Mouse (Mus musculus) testis, postnatal 10 days (tissue): ENCODE results near the gene Olfr316.
"Not testable (repeated sequence)": the region's sequence is repeated elsewhere in the genome, so short reads cannot be mapped to it uniquely, and the experiment has no call there.

Experiments
- DNase-seq: peaks from one replicate; pipeline ENCODE4 v3.0.0; 2021; ENCODE audit warnings: low spot score

Olfr316 gene

DNA sequence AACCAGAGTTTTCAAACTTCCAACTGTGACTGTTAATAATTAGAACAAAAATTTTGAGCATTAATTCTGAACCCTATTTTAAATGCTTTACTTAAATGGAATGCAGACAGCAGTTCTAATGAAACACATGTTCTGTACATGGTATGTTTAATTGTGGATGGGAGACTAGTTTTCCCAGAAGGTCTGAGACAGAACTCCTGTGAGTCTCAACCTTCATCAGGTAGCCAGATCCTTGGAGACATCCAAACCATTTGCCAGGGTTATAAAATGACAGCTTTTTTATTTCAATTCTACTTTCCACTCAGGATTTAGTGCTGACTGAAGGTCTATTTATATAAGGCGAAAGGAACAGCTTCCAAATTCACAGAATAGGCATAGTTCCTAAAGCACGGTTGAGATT is at the start of gene Olfr316:
TSS of gene Olfr316 (plus strand) at position 301 of the 400 bp plus-strand sequence.
- no peak for DNase-seq

DNA sequence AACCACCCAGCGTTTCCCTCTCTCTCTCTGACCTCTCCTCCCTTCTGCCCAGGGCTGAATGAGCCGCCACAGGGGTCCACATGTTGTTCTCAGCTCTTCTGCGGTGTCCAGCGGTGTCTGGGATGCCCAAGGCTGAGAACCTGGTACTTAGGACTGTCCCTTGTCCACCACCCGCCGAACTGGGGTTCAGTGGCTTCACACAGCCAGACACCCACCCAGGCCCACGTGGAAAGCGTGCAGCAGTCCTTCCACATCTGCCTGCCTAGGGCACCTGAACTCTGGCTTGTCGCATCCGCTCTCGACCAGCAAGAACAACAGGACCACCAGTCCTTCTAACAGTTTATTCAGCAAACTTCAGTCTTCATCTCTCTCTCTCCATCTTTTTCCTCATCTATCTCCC is 43.4 kb upstream of the Olfr316 start:
- DNase-seq, result no peak

DNA sequence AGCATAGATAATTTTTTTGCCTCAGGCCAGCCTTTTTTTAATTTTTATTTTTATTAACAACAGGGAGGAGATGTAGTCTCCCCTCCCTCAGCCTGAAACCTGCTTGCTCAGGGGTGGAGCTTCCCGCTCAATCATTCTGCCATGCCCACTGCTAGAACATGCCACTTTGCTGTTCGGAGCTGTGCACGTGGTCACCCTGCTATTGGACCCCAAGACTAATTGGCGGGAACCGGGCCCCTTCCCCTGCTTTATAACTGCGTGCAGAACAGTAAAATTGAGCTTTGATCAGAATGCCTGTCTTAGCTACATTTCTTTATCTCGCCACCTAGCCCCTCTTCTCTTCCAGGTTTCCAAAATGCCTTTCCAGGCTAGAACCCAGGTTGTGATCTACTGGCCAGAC is 34.8 kb upstream of the Olfr316 start:
- DNase-seq, result not testable (repeated sequence)

GRCm38 (mm10) chr11:58719701-58720100 is 32.8 kb upstream of the Olfr316 start:
- no peak for DNase-seq

DNA sequence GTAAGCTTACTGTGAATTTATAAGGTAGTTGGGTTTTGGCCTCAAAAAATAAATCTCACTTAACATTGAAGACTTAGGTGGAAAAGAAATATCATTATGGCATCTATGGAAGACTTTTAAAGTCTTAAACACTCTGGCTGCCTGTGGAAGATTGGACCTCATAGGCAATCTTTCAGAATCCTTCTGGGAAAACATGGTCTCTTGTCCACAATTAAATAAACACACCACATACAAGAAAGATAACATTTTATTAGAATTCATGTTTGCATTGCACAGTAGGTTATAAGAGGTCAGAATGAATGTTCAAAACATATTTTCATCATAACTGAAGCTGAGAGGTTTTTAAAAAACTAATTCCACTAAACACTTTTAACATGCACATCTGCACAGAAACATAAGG is 28.6 kb upstream of the Olfr316 start, which contains the start of gene Olfr318:
TSS of gene Olfr318 (minus strand) at position 101 of the 400 bp plus-strand sequence.
- no peak for DNase-seq

DNA sequence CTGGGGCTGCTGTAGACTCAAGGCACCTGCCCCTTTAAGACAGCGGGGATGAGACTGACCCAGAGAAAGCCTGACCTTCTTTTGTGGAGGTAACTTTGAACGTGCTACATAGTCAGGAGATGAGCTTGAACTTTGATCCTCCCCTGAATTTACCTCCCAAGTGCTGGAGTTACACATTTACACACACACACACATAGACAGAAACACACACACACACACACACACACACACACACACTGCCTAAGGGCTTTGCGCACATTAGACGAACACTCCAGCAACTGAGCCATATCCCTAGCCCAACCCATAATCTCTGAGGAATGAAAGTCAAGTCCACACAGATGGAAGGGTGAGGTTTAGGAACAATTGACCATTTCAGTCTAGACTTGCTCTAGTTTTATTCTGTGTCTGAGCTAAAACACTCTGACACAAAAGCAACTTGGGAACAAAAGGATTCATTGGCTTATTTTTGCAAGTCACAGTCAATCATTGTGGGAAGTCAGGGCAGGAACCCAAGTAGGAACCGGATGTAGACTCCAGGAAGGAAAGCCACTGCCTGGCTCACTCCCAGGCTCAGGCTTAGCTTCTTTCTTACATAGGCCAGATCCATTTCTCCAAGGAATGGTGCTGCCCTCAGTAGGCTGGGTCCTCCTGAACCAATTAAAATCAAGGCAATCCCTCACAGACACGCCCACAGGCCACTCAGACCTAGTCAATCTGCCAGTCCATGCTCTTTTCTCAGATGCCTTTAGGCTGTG is 24.5 kb upstream of the Olfr316 start:
- not testable (repeated sequence) for DNase-seq

- DNase-seq, result no peak
Observed at GRCm38 (mm10) chr11:58733372-58733771, 19.2 kb upstream of the Olfr316 start.

GRCm38 (mm10) chr11:58738792-58739262 is 13.7 kb upstream of the Olfr316 start, which contains the start of gene Olfr317:
Olfr317 (minus strand) TSS chr11:58739212.
- no peak for DNase-seq

DNA sequence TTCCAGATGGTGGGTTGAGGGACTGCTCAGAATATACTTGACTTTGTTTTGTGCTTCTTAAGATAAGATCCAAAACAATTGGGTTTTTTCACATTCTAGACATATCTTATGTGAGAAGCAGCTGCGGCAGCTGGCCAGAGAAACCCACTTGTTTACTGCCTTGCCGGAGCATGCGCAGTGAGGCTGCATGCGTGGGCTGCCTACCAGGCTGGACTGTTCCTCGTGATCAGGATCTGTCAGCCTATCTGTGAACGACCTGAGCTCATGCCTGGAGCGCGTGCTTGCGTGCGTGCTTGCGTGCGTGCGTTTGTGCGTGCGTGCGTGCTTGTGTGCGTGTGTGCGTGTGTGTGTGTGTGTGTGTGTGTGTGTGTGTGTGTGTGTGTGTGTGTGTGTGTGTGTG is 1.4 kb upstream of the Olfr316 start:
- not testable (repeated sequence) for DNase-seq

- no peak for DNase-seq
Observed at GRCm38 (mm10) chr11:58772888-58773287, 20.4 kb downstream of the Olfr316 start, which contains the start of gene Olfr315. Olfr315 (plus strand) TSS chr11:58773188.

GRCm38 (mm10) chr11:58782480-58783089 is 30.1 kb downstream of the Olfr316 start, which contains the start of gene Olfr314:
Olfr314 (plus strand) TSS chr11:58782952.
- no peak for DNase-seq

DNA sequence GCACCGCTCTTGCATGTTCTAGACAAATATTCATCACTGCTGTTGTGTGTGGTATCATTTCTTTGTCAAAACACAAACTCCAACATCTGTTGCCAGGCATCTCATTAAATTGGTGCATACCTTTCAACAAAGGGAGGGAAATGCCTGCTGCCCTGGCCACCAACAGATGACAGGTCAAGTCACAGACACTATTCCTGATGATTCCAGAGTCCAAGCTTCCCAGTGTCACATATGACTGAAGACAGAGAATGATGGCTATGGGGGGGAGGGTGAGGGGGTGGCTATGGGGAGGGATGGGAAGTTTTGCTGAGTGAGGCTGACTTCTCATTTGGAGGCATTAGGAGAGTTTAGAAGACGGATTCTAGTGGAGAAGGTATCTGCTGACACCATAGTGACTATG is 31.6 kb downstream of the Olfr316 start:
- no peak for DNase-seq

- no peak for DNase-seq
Observed at GRCm38 (mm10) chr11:58787651-58788050, 35.1 kb downstream of the Olfr316 start.

DNA sequence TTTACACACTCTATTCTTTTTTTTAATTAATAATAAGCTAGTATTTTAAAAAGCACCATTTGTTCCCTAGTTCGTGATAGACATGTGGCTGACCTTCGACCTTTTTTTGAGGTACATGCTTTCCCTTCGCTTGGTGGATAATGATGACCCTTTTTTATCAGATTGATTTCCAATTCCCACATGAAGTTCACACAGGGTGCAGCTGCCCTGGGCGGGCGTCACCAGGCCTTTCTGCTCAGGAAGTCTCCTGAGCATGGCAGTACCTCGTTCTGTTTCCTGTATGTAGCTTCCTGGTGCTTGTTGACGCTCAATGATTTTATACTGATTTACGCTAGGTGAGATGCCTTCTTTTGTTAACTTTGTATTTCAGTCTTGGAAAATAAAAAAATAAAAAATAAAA is 35.8 kb downstream of the Olfr316 start:
- no peak for DNase-seq

GRCm38 (mm10) chr11:58789532-58789931 is 37.0 kb downstream of the Olfr316 start:
- DNase-seq, result no peak

DNA sequence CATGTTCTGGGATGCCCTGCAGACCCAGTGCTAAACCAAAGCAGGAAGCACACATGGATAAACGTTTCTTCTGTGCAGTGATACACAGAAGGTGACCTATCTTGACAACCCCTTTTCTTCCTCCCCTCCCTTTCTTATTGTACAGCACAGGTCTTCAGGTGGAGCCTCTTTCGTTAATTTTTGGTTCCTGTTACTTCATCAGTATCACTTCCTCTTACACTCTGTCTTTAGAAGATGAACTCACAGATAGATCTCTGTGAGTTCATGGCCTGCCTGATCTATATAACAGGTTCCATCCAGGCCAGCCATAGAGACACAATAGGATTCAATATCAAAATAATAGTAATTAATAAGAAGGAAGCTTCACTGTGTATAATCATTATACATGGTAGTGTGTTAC is 37.5 kb downstream of the Olfr316 start:
- no peak for DNase-seq

DNA sequence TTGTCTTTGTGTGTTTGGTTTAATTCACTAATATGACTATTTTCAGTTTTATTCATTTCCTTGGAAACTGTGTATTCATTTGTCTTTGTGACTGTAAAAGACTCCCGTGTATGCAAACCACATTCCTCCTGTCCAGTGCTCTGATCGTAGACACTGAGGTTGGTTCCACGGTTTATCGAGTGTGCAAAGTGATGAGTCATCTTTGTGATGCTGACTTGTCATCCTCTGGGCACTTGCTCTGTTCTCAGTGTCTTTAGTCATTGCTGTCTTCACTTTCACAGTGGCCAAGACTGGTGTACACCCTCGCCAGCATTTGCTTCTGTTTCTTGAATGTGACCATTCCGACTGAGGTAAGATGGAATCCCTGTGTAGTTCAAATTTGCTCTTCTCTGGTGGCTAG is 38.1 kb downstream of the Olfr316 start:
- DNase-seq, result no peak

DNA sequence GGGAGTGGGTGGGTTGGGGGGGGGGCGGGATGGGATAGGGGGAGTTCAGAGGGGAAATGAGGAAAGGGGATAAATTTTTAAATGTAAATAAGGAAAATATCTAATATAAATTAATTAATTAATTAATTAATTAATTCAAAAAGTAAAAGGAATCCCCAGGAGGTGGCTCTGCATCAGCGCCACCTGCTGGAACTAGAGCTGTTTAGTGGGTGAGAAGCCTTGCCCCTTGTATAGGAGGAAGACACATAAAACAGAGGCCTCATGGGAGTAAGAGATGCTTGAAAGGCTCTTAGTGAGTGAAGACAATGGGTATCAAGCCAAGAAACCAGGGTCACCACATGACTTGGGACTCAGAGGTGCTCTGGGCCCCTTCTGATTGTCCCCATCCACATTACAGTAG is 43.3 kb downstream of the Olfr316 start:
- DNase-seq, result no peak

DNA sequence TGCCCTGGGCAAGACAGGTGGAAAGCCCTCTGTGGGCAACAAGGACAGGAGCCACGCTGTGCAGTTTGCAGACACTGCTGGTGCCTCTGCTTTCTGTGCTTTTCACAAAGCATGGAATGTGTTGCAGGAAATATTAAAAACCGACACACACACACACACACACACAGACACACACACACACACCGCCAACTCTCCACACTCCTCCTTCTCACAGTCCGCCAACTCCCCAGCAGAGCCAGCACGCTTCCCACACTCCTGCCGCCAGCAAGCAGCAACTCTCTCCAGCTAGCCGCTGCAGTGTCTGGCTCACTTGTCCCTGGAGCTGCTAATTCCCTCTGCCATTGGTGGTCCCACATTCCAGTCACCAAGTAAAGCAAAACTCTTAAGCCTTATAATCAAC is 44.3 kb downstream of the Olfr316 start:
- DNase-seq, result peak; percentile 47

DNA sequence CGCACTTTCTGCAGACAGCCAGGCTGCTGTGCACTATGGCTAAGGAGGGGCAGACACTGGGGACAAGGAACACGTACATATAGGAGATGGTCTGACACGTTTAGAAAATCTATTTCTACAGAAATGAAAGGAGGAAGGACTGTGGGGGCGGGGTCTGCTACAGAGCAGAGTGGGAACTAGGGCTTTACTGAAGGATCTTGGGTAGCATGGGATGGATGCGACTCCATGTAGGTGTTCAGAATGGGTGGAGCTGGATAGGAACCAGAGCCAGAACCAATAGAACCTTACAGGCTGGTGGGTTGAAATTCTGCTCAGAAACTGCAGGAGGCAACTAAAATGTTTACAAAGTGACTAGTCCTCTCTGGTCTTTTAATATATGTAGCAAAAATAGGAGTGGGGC is 47.2 kb downstream of the Olfr316 start:
- DNase-seq, result no peak

DNA sequence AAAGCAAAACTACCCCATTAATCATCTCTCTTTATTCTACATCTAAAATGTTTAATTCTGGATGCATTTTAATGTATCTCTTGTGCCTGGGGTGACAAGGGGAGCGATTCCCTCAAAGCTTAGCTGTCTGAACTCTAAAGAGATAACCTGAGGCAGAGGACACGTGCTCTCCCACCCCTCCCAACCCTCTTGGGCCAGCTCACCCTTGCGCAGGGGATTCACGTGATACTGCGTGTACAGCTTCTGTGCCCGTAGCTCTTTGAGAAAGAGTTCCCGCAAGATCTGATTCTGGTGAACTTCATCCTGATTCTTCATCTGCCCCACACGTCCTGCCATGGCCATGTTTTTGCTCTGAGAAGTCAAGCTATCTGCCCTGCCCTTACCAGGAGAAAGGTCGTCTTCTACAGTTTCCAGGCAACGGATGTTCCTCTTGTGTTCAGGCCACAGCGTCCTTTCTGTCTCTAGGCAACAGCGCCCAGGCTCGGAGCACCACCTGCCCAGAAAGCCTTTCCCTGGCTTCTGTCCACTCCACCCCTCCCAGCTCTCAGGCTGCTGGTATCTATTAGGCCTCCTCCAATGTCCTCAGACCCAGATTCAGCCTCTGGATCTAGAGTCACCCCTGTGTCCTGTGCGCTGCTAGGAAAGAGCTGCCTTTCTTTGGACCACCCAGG is 49.2 kb downstream of the Olfr316 start, which contains the start of gene Fam183b:
TSS of gene Fam183b (minus strand) at position 403 of the 671 bp plus-strand sequence.
- no peak for DNase-seq

GRCm38 (mm10) chr11:58803871-58804270 is 51.3 kb downstream of the Olfr316 start:
- DNase-seq, result no peak

DNA sequence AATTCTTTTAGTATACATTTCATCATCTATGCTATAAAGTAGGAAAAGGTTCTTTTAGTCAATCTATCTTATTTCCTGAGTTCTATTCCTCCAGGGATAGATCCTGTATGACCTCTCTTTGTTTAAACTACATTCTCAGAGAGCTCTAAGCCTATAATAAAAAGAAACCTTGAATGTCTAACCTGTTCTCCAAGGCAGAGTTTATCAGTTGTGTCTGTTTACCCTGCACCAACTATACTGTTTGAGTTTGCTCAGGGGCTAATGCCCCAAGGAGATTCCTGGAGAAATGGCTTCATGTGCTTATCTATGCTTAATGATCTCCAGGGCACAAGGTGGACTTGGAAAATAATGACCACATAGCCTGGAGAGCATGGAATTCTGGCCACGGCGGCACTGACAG is 51.9 kb downstream of the Olfr316 start:
- DNase-seq, result no peak
